Mouse (Mus musculus) forebrain, embryonic 10.5 days (tissue): ENCODE measurements around the gene Uqcr11. TPM values are rescaled to one million over a fixed set of nuclear protein-coding genes. Genes with fewer than 3 reads are reported as not detected.

ENCODE experiments used
- DNase-seq: peaks from one replicate; pipeline ENCODE4 v3.0.0-alpha.2; 2017; ENCODE audit warnings: low spot score; ENCODE audit errors: extremely low spot score
- H3K27ac ChIP-seq: fragments of 300-500 bp; sonication (generic); 2 replicates; pipeline ENCODE4 v1.5.1; 2016; ENCODE audit warnings: mild to moderate bottlenecking
- H3K27me3 ChIP-seq: fragments of 300-500 bp; sonication (generic); 2 replicates; pipeline ENCODE4 v1.6.1; 2016; ENCODE audit warnings: mild to moderate bottlenecking; ENCODE audit not compliant: poor library complexity, severe bottlenecking
- H3K36me3 ChIP-seq: fragments of 300-500 bp; sonication (generic); replicated peaks from 2 replicates; pipeline ENCODE4 v1.6.1; 2016; ENCODE audit warnings: mild to moderate bottlenecking, moderate library complexity
- H3K4me1 ChIP-seq: fragments of 300-500 bp; sonication (generic); 2 replicates; pipeline ENCODE4 v1.6.1; 2016
- H3K4me3 ChIP-seq: fragments of 300-500 bp; sonication (generic); 2 replicates; pipeline ENCODE4 v1.5.1; 2016; ENCODE audit warnings: mild to moderate bottlenecking, moderate library complexity
- H3K9me3 ChIP-seq: fragments of 300-500 bp; sonication (generic); 2 replicates; pipeline ENCODE4 v1.6.1; 2016; ENCODE audit warnings: mild to moderate bottlenecking, moderate library complexity
- WGBS: fragments of 180-500 bp; shearing (Covaris S2); methylation state at CpG from one replicate; pipeline ENCODE4 v1.1.7; 2016; 5-methylcytosine and 5-hydroxymethylcytosine counted together
- microRNA-seq: library from miRNA; unstranded; fragments of <30 nt; microRNA quantifications from one replicate; pipeline ENCODE4, GENCODE M21; 2017
- polyA plus RNA-seq: library from polyadenylated mRNA; unstranded; fragments of >200 nt; fragmentation: Nextera tagmentation; extraction: Ambion mirVana; gene quantifications from 2 replicates; pipeline ENCODE4 v1.2.1, GENCODE M21; 2016

Gene Uqcr11
- polyA plus RNA-seq, 1 experiment from 2014 or later, result 631 TPM

DNA sequence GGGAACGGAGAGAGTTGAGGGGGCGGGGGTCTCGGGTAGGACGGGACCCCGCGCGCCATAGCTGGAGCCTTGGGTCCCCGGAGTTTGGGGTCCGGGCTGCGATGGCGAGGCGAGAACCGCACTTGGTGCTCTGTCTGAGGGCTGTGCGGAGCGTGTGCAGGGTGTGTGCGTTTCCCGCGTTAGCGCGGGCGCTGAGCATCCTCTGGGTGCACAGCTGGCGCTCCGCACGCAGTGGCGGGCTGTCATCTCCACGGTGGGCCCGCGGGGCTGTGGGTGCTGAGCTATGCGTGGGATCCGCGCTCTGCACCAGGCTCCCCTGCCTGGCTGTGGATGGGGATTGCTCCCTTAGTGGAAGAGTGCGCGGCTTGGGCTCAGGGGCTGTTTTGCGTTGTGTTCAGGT is 49.9 kb downstream of the Uqcr11 start:
- no peak for DNase-seq
- WGBS, result 1% methylated on average over 34 of the region's 34 CpGs
- Histone ChIP-seq H3K27ac (no peak overlapping the region), H3K4me1 (peaks cover 32% of the 10 kb centered on the region), H3K27me3 (peaks cover 100% of the 10 kb centered on the region), H3K9me3 (no peaks in the 10 kb centered on the region), H3K36me3 (no peaks in the 10 kb centered on the region), H3K4me3 (peak overlapping the region; percentile 49)

DNA sequence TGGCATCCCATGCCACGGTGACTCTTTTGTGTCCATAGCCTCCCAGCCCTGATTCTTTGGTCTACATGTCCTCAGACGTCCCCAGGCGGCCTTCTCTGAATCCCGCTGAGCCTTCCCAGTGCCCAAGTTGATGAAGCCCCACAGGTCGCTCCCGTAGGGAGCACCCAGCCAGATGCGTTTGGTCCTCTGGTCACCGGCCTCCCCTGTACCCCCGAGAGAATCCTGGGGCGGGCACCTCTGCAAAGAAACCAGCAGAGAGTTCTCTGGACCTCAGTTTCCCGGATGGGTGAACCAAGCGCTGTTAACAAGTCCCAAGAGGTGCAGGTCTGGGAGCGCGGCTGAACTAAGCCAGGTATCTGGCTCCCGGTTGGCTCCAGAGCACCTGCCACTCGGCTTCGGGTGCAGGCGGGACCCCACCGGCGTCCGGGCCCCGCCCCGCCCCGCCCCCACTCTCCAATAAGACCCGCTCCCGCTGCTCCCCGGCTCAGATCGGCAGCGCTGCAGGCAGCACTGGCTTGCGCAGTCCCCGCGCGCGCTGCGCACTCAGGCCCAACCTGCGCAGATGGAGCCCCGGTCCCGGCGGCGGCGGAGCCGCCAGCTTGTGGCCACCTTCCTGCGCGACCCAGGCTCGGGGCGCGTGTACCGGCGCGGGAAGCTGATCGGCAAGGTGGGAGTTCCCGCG is 50.5 kb downstream of the Uqcr11 start, which contains the start of gene Plk5:
TSS of gene Plk5 (plus strand) at position 459 of the 682 bp plus-strand sequence.
- Histone ChIP-seq H3K27ac (no peak within 1 kb of the TSS), H3K4me3 (peak within 1 kb of the TSS; percentile 49), H3K27me3 (peaks cover 100% of the 10 kb centered on the region), H3K36me3 (no peaks in the 10 kb centered on the region), H3K4me1 (peaks cover 32% of the 10 kb centered on the region), H3K9me3 (no peaks in the 10 kb centered on the region)
- WGBS, result under 1% methylated on average over 53 of the region's 53 CpGs
- DNase-seq, result no peak

DNA sequence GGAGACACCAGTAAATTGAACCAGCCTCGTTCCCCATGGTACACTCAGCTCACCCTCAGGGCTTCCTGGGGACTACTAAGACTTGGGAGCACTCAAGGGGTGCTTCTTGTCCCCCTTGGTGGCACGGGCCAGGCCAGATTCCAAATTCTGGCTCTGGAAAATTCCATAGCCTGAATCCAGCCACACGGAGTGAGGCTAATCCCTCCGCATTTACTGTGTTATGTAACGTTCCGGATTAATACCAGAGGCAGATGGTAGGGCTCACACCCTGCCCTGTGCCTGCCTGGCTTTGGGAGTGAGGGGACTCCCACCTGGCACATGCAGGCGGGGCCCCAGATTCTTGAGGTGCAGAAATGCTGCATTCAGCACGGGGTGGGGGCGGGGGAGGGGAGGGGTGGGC is 51.2 kb downstream of the Uqcr11 start:
- 6% methylated on average over 9 of the region's 9 CpGs for WGBS
- H3K36me3 ChIP-seq, result no peaks in the 10 kb centered on the region
- no peak overlapping the region for H3K4me3 ChIP-seq
- peaks cover 32% of the 10 kb centered on the region for H3K4me1 ChIP-seq
- no peaks in the 10 kb centered on the region for H3K9me3 ChIP-seq
- no peak for DNase-seq
- peaks cover 100% of the 10 kb centered on the region for H3K27me3 ChIP-seq
- no peak overlapping the region for H3K27ac ChIP-seq

Small RNA genes within 50 kb of the gene (microRNA-seq; reads per million reads assigned to microRNA genes)
- not detected for gene Gm22721

Other genes starting within 250 kb of the Uqcr11 start
- 90.9 and 116 TPM in 2 replicates for gene Cirbp, start 240.8 kb downstream of the Uqcr11 start, polyA plus RNA-seq
- gene 1600002K03Rik, start 233.9 kb downstream of the Uqcr11 start, polyA plus RNA-seq, result 9.8 and 10.7 TPM in 2 replicates
- gene Efna2, start 227.3 kb downstream of the Uqcr11 start, polyA plus RNA-seq, result 23.2 and 24.2 TPM in 2 replicates
- 89.4 and 98.3 TPM in 2 replicates for gene Mum1, start 180.4 kb downstream of the Uqcr11 start, polyA plus RNA-seq
- 309 and 314 TPM in 2 replicates for gene Ndufs7, start 157.7 kb downstream of the Uqcr11 start, polyA plus RNA-seq
- 18.3 and 19.1 TPM in 2 replicates for gene Gamt, start 145.8 kb downstream of the Uqcr11 start, polyA plus RNA-seq
- gene Dazap1, start 145.3 kb downstream of the Uqcr11 start, polyA plus RNA-seq, result 48.2 and 52.3 TPM in 2 replicates
- 1,138 and 1,144 TPM in 2 replicates for gene Rps15, start 114.4 kb downstream of the Uqcr11 start, polyA plus RNA-seq
- 19.4 and 27.0 TPM in 2 replicates for gene Apc2, start 110.9 kb downstream of the Uqcr11 start, polyA plus RNA-seq
- 56.4 and 60.2 TPM in 2 replicates for gene 2310011J03Rik, start 86.3 kb downstream of the Uqcr11 start, polyA plus RNA-seq
- 5.7 and 6.7 TPM in 2 replicates for gene Pcsk4, start 77.3 kb downstream of the Uqcr11 start, polyA plus RNA-seq
- gene Reep6, start 76.9 kb downstream of the Uqcr11 start, polyA plus RNA-seq, result 7.7 and 9.1 TPM in 2 replicates
- 0.27 and 0.54 TPM in 2 replicates for gene Adamtsl5, start 58.4 kb downstream of the Uqcr11 start, polyA plus RNA-seq
- 0.43 and 0.71 TPM in 2 replicates for gene Plk5, start 50.4 kb downstream of the Uqcr11 start, polyA plus RNA-seq
- gene Mex3d, start 19.2 kb downstream of the Uqcr11 start, polyA plus RNA-seq, result 6.8 and 7.0 TPM in 2 replicates
- gene Mbd3, start 7.3 kb downstream of the Uqcr11 start, polyA plus RNA-seq, result 343 and 346 TPM in 2 replicates
- gene Tcf3, start 26.8 kb upstream of the Uqcr11 start, polyA plus RNA-seq, result 191 and 199 TPM in 2 replicates
- 0.05 and 0.07 TPM in 2 replicates for gene Onecut3, start 88.0 kb upstream of the Uqcr11 start, polyA plus RNA-seq
- 0.51 and 0.71 TPM in 2 replicates for gene Atp8b3, start 132.3 kb upstream of the Uqcr11 start, polyA plus RNA-seq
- 32.8 and 34.8 TPM in 2 replicates for gene Rexo1, start 154.7 kb upstream of the Uqcr11 start, polyA plus RNA-seq
- gene Klf16, start 170.5 kb upstream of the Uqcr11 start, polyA plus RNA-seq, result 7.4 and 7.5 TPM in 2 replicates
- gene Abhd17a, start 183.5 kb upstream of the Uqcr11 start, polyA plus RNA-seq, result 71.8 and 75.5 TPM in 2 replicates
- 91.5 and 93.0 TPM in 2 replicates for gene Scamp4, start 196.0 kb upstream of the Uqcr11 start, polyA plus RNA-seq
- 10.7 and 11.9 TPM in 2 replicates for gene Adat3, start 196.1 kb upstream of the Uqcr11 start, polyA plus RNA-seq
- 4.7 and 5.6 TPM in 2 replicates for gene Gm49322, start 199.2 kb upstream of the Uqcr11 start, polyA plus RNA-seq
- 123 and 133 TPM in 2 replicates for gene Csnk1g2, start 216.0 kb upstream of the Uqcr11 start, polyA plus RNA-seq